Mouse (Mus musculus) small intestine, adult 2 months (tissue): ENCODE data around the gene Unc119.

Source experiments
- CTCF ChIP-seq: fragments of 200-500 bp; IDR thresholded peaks from 2 replicates; pipeline ENCODE4 v1.5.1; 2012; ENCODE audit warnings: low read depth, mild to moderate bottlenecking, control low read depth, inconsistent platforms, low read length, moderate library complexity, mixed read lengths; ENCODE audit not compliant: insufficient replicate concordance, insufficient read length; ENCODE audit errors: extremely low read depth
- POLR2A ChIP-seq: fragments of 200-500 bp; IDR thresholded peaks from 2 replicates; pipeline ENCODE4 v1.6.1; 2012; ENCODE audit warnings: low read depth, mild to moderate bottlenecking, control low read depth, inconsistent platforms, low read length, moderate library complexity

GRCm38 (mm10) chr11:78380351-78380750 lies 37.1 kb downstream of the Unc119 start:
- TF ChIP-seq POLR2A: no peak
- TF ChIP-seq CTCF: no peak
